Mouse (Mus musculus) forebrain, postnatal 0 days (tissue): ENCODE measurements at regions not wholly inside any gene's neighbourhood (a gene's known extent, or its start where the extent isn't known, plus 50 kb on each side); places are given as distances from the start of the nearest gene placed in this dataset.

ENCODE experiments used
- ATAC-seq: fragments of 200-750 bp; cut with Nextera tagmentation; 2 replicates; pipeline ENCODE4 v1.8.0; 2017; ENCODE audit warnings: mild to moderate bottlenecking, moderate library complexity
- DNase-seq: peaks from one replicate; pipeline ENCODE4 v3.0.0-alpha.2; 2015
- H3K27ac ChIP-seq: fragments of 300-500 bp; sonication (generic); 2 replicates; pipeline ENCODE4 v1.5.1; 2014; ENCODE audit warnings: low read depth, mild to moderate bottlenecking, antibody characterized with exemption, low read length, moderate library complexity, mixed read lengths
- H3K27me3 ChIP-seq: fragments of 300-500 bp; sonication (generic); 2 replicates; pipeline ENCODE4 v1.6.1; 2014; ENCODE audit warnings: mild to moderate bottlenecking, low read length, mixed read lengths; ENCODE audit not compliant: insufficient read depth
- H3K36me3 ChIP-seq: fragments of 300-500 bp; sonication (generic); 2 replicates; pipeline ENCODE4 v1.6.1; 2014; ENCODE audit warnings: mild to moderate bottlenecking, moderate library complexity; ENCODE audit not compliant: insufficient read depth
- H3K4me1 ChIP-seq: fragments of 300-500 bp; sonication (generic); 2 replicates; pipeline ENCODE4 v1.6.1; 2014; ENCODE audit warnings: antibody characterized with exemption; ENCODE audit not compliant: insufficient read depth
- H3K4me2 ChIP-seq: fragments of 300-500 bp; sonication (generic); 2 replicates; pipeline ENCODE4 v1.6.1; 2014; ENCODE audit warnings: low read depth, mild to moderate bottlenecking, moderate library complexity
- H3K4me3 ChIP-seq: fragments of 300-500 bp; sonication (generic); 2 replicates; pipeline ENCODE4 v1.5.1; 2014; ENCODE audit warnings: low read depth, low read length, mixed read lengths
- H3K9ac ChIP-seq: fragments of 300-500 bp; sonication (generic); 2 replicates; pipeline ENCODE4 v1.6.1; 2014; ENCODE audit warnings: mild to moderate bottlenecking
- H3K9me3 ChIP-seq: fragments of 300-500 bp; sonication (generic); 2 replicates; pipeline ENCODE4 v1.6.1; 2016; ENCODE audit warnings: low read length
- CTCF ChIP-seq: sonication (generic); IDR thresholded peaks from 2 replicates; pipeline ENCODE4 v1.5.1; 2016; ENCODE audit warnings: antibody characterized with exemption, control low read depth, low read depth
- WGBS: fragments of 180-500 bp; shearing (Covaris S2); extraction: QIAGEN DNeasy Blood & Tissue Kit; methylation state at CpG from one replicate; pipeline ENCODE4 v1.1.7; 2014; 5-methylcytosine and 5-hydroxymethylcytosine counted together

- no peak overlapping the region for H3K4me3 ChIP-seq
- ATAC-seq (peak; percentile 16; the same call in 1 of the 2 replicates), DNase-seq (no peak)
- H3K4me2 ChIP-seq: no peak overlapping the region
- no peak for TF ChIP-seq CTCF
- H3K27ac ChIP-seq: no peak overlapping the region
- H3K9ac ChIP-seq: no peak overlapping the region
- H3K36me3 ChIP-seq: no peaks in the 10 kb centered on the region
- H3K4me1 ChIP-seq: no peaks in the 10 kb centered on the region
- WGBS: 33% methylated on average over 5 of the region's 5 CpGs
- no peaks in the 10 kb centered on the region for H3K27me3 ChIP-seq
- no peaks in the 10 kb centered on the region for H3K9me3 ChIP-seq
Observed at GRCm38 (mm10) chr4:66622650-66623394, 204.6 kb upstream of the Tlr4 start.

- Histone ChIP-seq H3K9me3 (no peaks in the 10 kb centered on the region), H3K4me1 (no peaks in the 10 kb centered on the region), H3K4me2 (no peak overlapping the region), H3K27me3 (no peaks in the 10 kb centered on the region), H3K27ac (no peak overlapping the region), H3K9ac (no peak overlapping the region), H3K36me3 (no peaks in the 10 kb centered on the region), H3K4me3 (no peak overlapping the region)
- WGBS: 65% methylated on average over 2 of the region's 2 CpGs
- no peak for TF ChIP-seq CTCF
- DNase-seq (no peak), ATAC-seq (no peak)
Observed at GRCm38 (mm10) chr4:66618811-66619440, 208.5 kb upstream of the Tlr4 start.

- TF ChIP-seq CTCF: no peak
- 69% methylated on average over 7 of the region's 7 CpGs for WGBS
- no peaks in the 10 kb centered on the region for H3K27me3 ChIP-seq
Observed at GRCm38 (mm10) chr4:66617743-66618736, 209.3 kb upstream of the Tlr4 start.

GRCm38 (mm10) chr4:66617101-66617500 is 210.3 kb upstream of the Tlr4 start:
- TF ChIP-seq CTCF: no peak

More at GRCm38 (mm10) chr4:66617743-66618736, 209.3 kb upstream of the Tlr4 start:
- no peak for DNase-seq
- H3K4me1 ChIP-seq: no peaks in the 10 kb centered on the region
- H3K27ac ChIP-seq: no peak overlapping the region
- no peaks in the 10 kb centered on the region for H3K36me3 ChIP-seq
- H3K4me2 ChIP-seq: no peak overlapping the region
- H3K4me3 ChIP-seq: no peak overlapping the region
- no peak overlapping the region for H3K9ac ChIP-seq
- no peaks in the 10 kb centered on the region for H3K9me3 ChIP-seq
- ATAC-seq: peak; percentile 64; the same call in 1 of the 2 replicates

GRCm38 (mm10) chr4:66604849-66605248 is 200.4 kb upstream of the Astn2 start:
- H3K27ac ChIP-seq: no peak overlapping the region
- H3K4me3 ChIP-seq: no peak overlapping the region
- no peak overlapping the region for H3K9ac ChIP-seq
- no peak overlapping the region for H3K4me2 ChIP-seq
- no peaks in the 10 kb centered on the region for H3K27me3 ChIP-seq
- H3K4me1 ChIP-seq: no peaks in the 10 kb centered on the region
- no peak for TF ChIP-seq CTCF
- ATAC-seq (no peak), DNase-seq (no peak)
- no peaks in the 10 kb centered on the region for H3K36me3 ChIP-seq
- H3K9me3 ChIP-seq: no peaks in the 10 kb centered on the region

More at GRCm38 (mm10) chr4:66617101-66617500, 210.3 kb upstream of the Tlr4 start:
- no peak for DNase-seq
- Histone ChIP-seq H3K4me2 (no peak overlapping the region), H3K9ac (no peak overlapping the region), H3K4me3 (no peak overlapping the region), H3K27me3 (no peaks in the 10 kb centered on the region), H3K27ac (no peak overlapping the region), H3K36me3 (no peaks in the 10 kb centered on the region), H3K9me3 (no peaks in the 10 kb centered on the region), H3K4me1 (no peaks in the 10 kb centered on the region)
- no peak for ATAC-seq
- WGBS: 86% methylated on average over 4 of the region's 4 CpGs

GRCm38 (mm10) chr4:66598737-66599136 is 194.3 kb upstream of the Astn2 start:
- no peaks in the 10 kb centered on the region for H3K4me1 ChIP-seq
- H3K9ac ChIP-seq: no peak overlapping the region
- WGBS: 92% methylated on average over 1 of the region's 1 CpGs
- no peaks in the 10 kb centered on the region for H3K36me3 ChIP-seq
- DNase-seq (no peak), ATAC-seq (no peak)
- no peak overlapping the region for H3K4me2 ChIP-seq
- H3K27me3 ChIP-seq: no peaks in the 10 kb centered on the region
- no peak overlapping the region for H3K4me3 ChIP-seq
- H3K9me3 ChIP-seq: no peaks in the 10 kb centered on the region
- no peak for TF ChIP-seq CTCF
- H3K27ac ChIP-seq: no peak overlapping the region
